Mouse (Mus musculus) embryonic facial prominence, embryonic 14.5 days (tissue): Measurements from ENCODE around the gene Slc45a2. TPM values are rescaled to one million over a fixed set of nuclear protein-coding genes. Genes with fewer than 3 reads are reported as not detected.
"Not testable (repeated sequence)": the region's sequence is repeated elsewhere in the genome, so short reads cannot be mapped to it uniquely, and the experiment has no call there.

Experiments
- ATAC-seq: fragments of 200-750 bp; cut with Nextera tagmentation; 2 replicates; pipeline ENCODE4 v1.8.0; 2017; ENCODE audit warnings: low read depth, moderate number of reproducible peaks, moderate TSS enrichment
- DNase-seq: peaks from one replicate; pipeline ENCODE4 v3.0.0-alpha.2; 2015; ENCODE audit warnings: low spot score
- H3K27ac ChIP-seq: fragments of 300-500 bp; sonication (generic); replicated peaks from 2 replicates; pipeline ENCODE4 v1.5.1; 2014; ENCODE audit warnings: low read depth, mild to moderate bottlenecking, low read length, moderate library complexity
- H3K27me3 ChIP-seq: fragments of 300-500 bp; sonication (generic); replicated peaks from 2 replicates; pipeline ENCODE4 v1.6.1; 2014; ENCODE audit warnings: low read length; ENCODE audit not compliant: control insufficient read depth, insufficient read depth
- H3K36me3 ChIP-seq: fragments of 300-500 bp; sonication (generic); 2 replicates; pipeline ENCODE4 v1.6.1; 2014; ENCODE audit warnings: low read length, mixed read lengths; ENCODE audit not compliant: control insufficient read depth, insufficient read depth
- H3K4me1 ChIP-seq: fragments of 300-500 bp; sonication (generic); 2 replicates; pipeline ENCODE4 v1.6.1; 2014; ENCODE audit warnings: antibody characterized with exemption, low read length; ENCODE audit not compliant: control insufficient read depth, insufficient read depth
- H3K4me2 ChIP-seq: fragments of 300-500 bp; sonication (generic); 2 replicates; pipeline ENCODE4 v1.6.1; 2014; ENCODE audit warnings: low read depth, mild to moderate bottlenecking, low read length, moderate library complexity, mixed read lengths
- H3K4me3 ChIP-seq: fragments of 300-500 bp; sonication (generic); 2 replicates; pipeline ENCODE4 v1.5.1; 2014; ENCODE audit warnings: low read depth, mild to moderate bottlenecking, low read length
- H3K9ac ChIP-seq: fragments of 300-500 bp; sonication (generic); 2 replicates; pipeline ENCODE4 v1.6.1; 2014; ENCODE audit warnings: low read depth, mild to moderate bottlenecking, low read length, moderate library complexity, mixed read lengths
- H3K9me3 ChIP-seq: fragments of 300-500 bp; sonication (generic); 2 replicates; pipeline ENCODE4 v1.6.1; 2016; ENCODE audit warnings: low read length; ENCODE audit not compliant: control insufficient read depth
- WGBS: fragments of 180-500 bp; shearing (Covaris S2); extraction: QIAGEN DNeasy Blood & Tissue Kit; methylation state at CpG from one replicate; pipeline ENCODE4 v1.1.7; 2014; 5-methylcytosine and 5-hydroxymethylcytosine counted together
- polyA plus RNA-seq: library from polyadenylated mRNA; unstranded; fragments of >200 nt; fragmentation: Nextera tagmentation; extraction: Ambion mirVana; gene quantifications from 2 replicates; pipeline ENCODE4 v1.2.1, GENCODE M21; 2014

Slc45a2 gene
- polyA plus RNA-seq, 1 experiment from 2014 or later: 0.86 TPM

DNA sequence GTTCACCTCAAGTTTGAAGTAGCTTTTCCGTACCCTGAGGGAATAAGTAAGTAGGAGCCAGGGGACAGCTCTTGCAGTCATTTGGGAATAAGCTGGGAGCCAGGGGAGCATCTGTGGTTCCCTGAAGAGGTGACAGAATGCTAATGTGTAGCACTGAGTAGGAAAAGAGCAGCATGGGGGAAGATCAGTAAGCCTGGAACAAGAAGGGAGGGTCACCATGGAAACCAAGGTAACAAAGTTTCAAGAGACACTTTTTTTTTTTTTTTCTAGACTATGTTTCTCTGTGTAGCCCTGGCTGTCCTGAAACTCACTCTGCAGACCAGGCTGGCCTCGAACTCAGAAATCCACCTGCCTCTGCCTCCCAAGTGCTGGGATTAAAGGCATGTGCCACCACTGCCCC lies 14.0 kb upstream of the Slc45a2 start:
- H3K9ac ChIP-seq, H3K4me1 ChIP-seq, H3K4me2 ChIP-seq, ATAC-seq, H3K9me3 ChIP-seq, H3K27ac ChIP-seq, H3K4me3 ChIP-seq, DNase-seq, H3K27me3 ChIP-seq: not testable (repeated sequence)
- H3K36me3 ChIP-seq: peaks cover 21% of the 10 kb centered on the region; the same call in 1 of the 2 replicates
- 75% methylated on average over 1 of the region's 2 CpGs for WGBS

DNA sequence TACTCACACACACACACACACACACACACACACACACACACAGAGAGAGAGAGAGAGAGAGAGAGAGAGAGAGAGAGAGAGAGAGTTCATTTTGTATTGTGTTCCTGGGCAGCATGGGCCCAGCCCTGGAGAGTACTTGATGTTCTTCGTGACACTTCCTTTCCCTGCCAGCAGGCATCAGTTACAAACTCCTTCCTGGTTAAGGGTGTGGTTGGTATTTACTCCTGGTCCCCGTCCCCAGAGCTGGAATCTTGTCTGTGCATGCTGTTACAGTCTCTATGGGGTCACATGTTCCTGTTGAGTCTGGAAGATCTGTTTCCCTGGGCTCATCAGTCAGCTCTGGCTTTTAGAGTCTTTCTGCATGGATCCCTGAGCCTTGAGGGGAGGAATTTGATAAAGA lies 10.1 kb upstream of the Slc45a2 start:
- H3K4me1 ChIP-seq: no peaks in the 10 kb centered on the region
- DNase-seq (peak; percentile 38), ATAC-seq (peak; percentile 62; the same call in 1 of the 2 replicates)
- H3K36me3 ChIP-seq: peaks cover 31% of the 10 kb centered on the region
- no peak overlapping the region for H3K4me2 ChIP-seq
- no peak overlapping the region for H3K4me3 ChIP-seq
- H3K9ac ChIP-seq: no peak overlapping the region
- 48% methylated on average over 2 of the region's 2 CpGs for WGBS
- H3K9me3 ChIP-seq: no peaks in the 10 kb centered on the region
- no peak overlapping the region for H3K27ac ChIP-seq
- no peaks in the 10 kb centered on the region for H3K27me3 ChIP-seq

GRCm38 (mm10) chr15:10991566-10991965 lies 9.0 kb upstream of the Slc45a2 start:
- WGBS: 91% methylated on average over 1 of the region's 1 CpGs
- DNase-seq: no peak
- Histone ChIP-seq H3K4me3 (no peak overlapping the region), H3K9me3 (no peaks in the 10 kb centered on the region), H3K4me2 (no peak overlapping the region), H3K36me3 (peaks cover 38% of the 10 kb centered on the region), H3K27me3 (no peaks in the 10 kb centered on the region), H3K4me1 (no peaks in the 10 kb centered on the region), H3K9ac (no peak overlapping the region), H3K27ac (no peak overlapping the region)
- ATAC-seq: no peak

GRCm38 (mm10) chr15:10999832-11000231 lies 689 bp upstream of the Slc45a2 start:
- no peak overlapping the region for H3K9ac ChIP-seq

GRCm38 (mm10) chr15:11003791-11004190 lies 3.3 kb downstream of the Slc45a2 start:
- Histone ChIP-seq H3K27me3 (no peaks in the 10 kb centered on the region), H3K27ac (no peak overlapping the region), H3K4me3 (no peak overlapping the region), H3K4me2 (no peak overlapping the region), H3K9ac (no peak overlapping the region), H3K4me1 (no peaks in the 10 kb centered on the region), H3K9me3 (no peaks in the 10 kb centered on the region), H3K36me3 (no peaks in the 10 kb centered on the region)
- 81% methylated on average over 4 of the region's 4 CpGs for WGBS
- no peak for DNase-seq
- no peak for ATAC-seq

More at GRCm38 (mm10) chr15:10999832-11000231, 689 bp upstream of the Slc45a2 start:
- H3K4me2 ChIP-seq: 0 out of 2 replicates have a peak overlapping the region, but pooled peaks have one; percentile 10
- no peak for DNase-seq
- no peaks in the 10 kb centered on the region for H3K27me3 ChIP-seq
- no peak overlapping the region for H3K27ac ChIP-seq
- no peaks in the 10 kb centered on the region for H3K9me3 ChIP-seq
- no peak overlapping the region for H3K4me3 ChIP-seq
- H3K4me1 ChIP-seq: no peaks in the 10 kb centered on the region
- no peak for ATAC-seq
- 53% methylated on average over 5 of the region's 5 CpGs for WGBS
- H3K36me3 ChIP-seq: peaks cover 13% of the 10 kb centered on the region

GRCm38 (mm10) chr15:11004646-11005045 lies 4.1 kb downstream of the Slc45a2 start:
- no peak overlapping the region for H3K9ac ChIP-seq
- no peak overlapping the region for H3K4me2 ChIP-seq
- H3K4me3 ChIP-seq: no peak overlapping the region
- 64% methylated on average over 6 of the region's 6 CpGs for WGBS
- H3K36me3 ChIP-seq: no peaks in the 10 kb centered on the region
- no peak overlapping the region for H3K27ac ChIP-seq
- no peak for ATAC-seq
- no peaks in the 10 kb centered on the region for H3K9me3 ChIP-seq
- DNase-seq: no peak
- no peaks in the 10 kb centered on the region for H3K27me3 ChIP-seq
- H3K4me1 ChIP-seq: no peaks in the 10 kb centered on the region

DNA sequence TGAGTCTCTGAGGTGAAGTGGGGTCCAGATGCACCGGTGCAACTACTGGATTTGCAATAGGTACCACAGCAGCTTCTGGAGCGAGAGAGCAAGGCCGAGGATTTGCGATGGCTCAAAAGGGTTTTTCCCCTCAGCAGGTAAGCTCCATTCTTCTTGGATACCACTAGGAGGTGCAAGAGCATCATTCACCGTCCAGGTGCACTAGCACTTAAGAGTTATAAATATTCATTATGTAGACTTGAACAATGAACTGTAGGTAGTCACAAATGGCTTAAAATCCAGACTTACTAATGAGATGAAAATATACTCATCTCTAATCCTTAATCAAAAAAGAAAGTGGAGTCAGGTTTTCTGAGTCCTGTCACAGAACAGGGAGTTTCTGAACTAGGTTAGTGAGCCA lies 8.2 kb downstream of the Slc45a2 start:
- no peaks in the 10 kb centered on the region for H3K4me1 ChIP-seq
- H3K9me3 ChIP-seq: no peaks in the 10 kb centered on the region
- H3K4me3 ChIP-seq: no peak overlapping the region
- DNase-seq (peak; percentile 49), ATAC-seq (no peak)
- WGBS: 20% methylated on average over 5 of the region's 5 CpGs
- no peak overlapping the region for H3K4me2 ChIP-seq
- no peak overlapping the region for H3K9ac ChIP-seq
- no peak overlapping the region for H3K27ac ChIP-seq
- no peaks in the 10 kb centered on the region for H3K36me3 ChIP-seq
- H3K27me3 ChIP-seq: no peaks in the 10 kb centered on the region

DNA sequence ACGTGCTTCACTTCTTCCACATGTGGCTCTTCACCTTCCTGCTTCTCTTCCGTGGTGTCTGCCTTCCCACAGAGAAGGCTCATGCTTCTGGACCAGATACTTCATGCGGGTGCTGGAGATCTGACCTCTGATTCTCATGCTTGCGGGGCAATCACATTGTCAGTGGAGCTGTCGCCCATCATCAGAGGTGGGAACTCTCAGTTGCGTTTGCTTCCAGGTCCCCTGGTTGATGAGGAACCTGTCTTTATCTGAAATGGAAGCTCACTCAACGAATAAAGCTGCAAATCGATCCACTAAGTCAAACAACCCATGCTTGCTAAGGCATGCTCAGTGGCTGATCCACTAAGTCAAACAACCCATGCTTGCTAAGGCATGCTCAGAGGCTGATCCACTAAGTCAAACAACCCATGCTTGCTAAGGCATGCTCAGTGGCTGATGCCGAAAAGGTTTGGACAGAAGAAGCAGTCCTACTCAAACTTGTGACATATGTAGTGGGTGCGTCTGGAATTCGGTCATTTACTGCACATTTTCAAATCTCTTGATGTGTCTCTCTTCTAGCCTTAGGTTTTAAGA lies 10.5 kb downstream of the Slc45a2 start:
- Histone ChIP-seq H3K9ac (no peak overlapping the region), H3K4me1 (no peaks in the 10 kb centered on the region)
- DNase-seq: peak; percentile 37

DNA sequence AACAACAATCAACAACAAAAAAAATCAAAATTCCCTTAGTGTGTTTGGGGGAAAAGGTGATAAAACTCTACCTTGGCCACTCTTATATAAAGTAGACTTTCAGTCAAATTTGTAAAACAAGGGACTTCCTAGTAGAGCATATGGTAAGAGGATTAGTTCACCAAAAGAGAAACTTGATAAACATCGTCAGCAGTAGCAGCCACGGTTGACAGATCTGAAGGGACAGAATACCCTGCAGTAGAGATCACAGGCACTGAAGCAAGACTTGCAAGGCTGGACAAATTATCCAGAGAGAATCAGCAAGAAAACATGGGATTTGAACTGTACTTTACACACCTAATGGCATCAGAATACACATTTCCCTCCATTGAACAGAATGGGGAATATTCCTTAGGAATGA lies 14.4 kb downstream of the Slc45a2 start:
- no peak overlapping the region for H3K27ac ChIP-seq
- H3K4me1 ChIP-seq: no peaks in the 10 kb centered on the region
- no peak overlapping the region for H3K4me2 ChIP-seq
- no peak for ATAC-seq
- no peak overlapping the region for H3K4me3 ChIP-seq
- no peaks in the 10 kb centered on the region for H3K9me3 ChIP-seq
- no peak for DNase-seq
- no peaks in the 10 kb centered on the region for H3K27me3 ChIP-seq
- 43% methylated on average over 2 of the region's 2 CpGs for WGBS
- H3K9ac ChIP-seq: no peak overlapping the region
- H3K36me3 ChIP-seq: no peaks in the 10 kb centered on the region

More for the DNA sequence above, 10.5 kb downstream of the Slc45a2 start:
- H3K36me3 ChIP-seq: no peaks in the 10 kb centered on the region
- H3K4me3 ChIP-seq: no peak overlapping the region
- 82% methylated on average over 11 of the region's 11 CpGs for WGBS
- H3K4me2 ChIP-seq: no peak overlapping the region
- no peaks in the 10 kb centered on the region for H3K27me3 ChIP-seq
- no peak overlapping the region for H3K27ac ChIP-seq
- H3K9me3 ChIP-seq: no peaks in the 10 kb centered on the region
- no peak for ATAC-seq
